Mouse (Mus musculus): ENCODE measurements around the gene Fbxl20.

DNA sequence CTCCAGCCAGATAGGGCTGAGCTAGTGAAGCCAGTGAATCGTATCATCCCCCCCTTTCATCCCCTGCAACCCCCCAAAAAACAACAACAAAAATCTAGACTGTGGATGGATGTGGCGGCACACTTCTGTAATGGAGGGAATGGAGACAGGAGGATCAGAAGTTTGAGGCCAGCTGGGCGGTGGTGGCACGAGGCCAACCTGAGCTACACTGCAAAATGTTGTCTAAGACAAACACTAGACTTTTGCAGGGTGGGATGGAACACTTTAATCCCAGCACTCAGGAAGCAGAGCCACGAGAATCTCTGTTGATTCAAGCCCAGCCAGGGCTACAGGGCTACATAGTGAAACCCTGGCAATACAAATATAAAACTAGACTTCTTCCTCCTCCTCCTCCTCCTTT lies 106.1 kb downstream of the Fbxl20 start:
- TF ChIP-seq POLR2A (IDR thresholded peaks at IDR 0.05; ENCODE audit: low read depth, low read length) (no peak), CTCF (IDR thresholded peaks at IDR 0.05; ENCODE audit: extremely low read depth, insufficient read depth, insufficient read length, insufficient replicate concordance) (no peak)
